Mouse (Mus musculus): ENCODE results near the gene Dnajb14. TPM values are rescaled to one million over a fixed set of nuclear protein-coding genes. Genes with fewer than 3 reads are reported as not detected.
"Not testable (repeated sequence)": the region's sequence is repeated elsewhere in the genome, so short reads cannot be mapped to it uniquely, and the experiment has no call there.

Gene Dnajb14
- polyA plus RNA-seq, 1 experiment, result 2.5 TPM

DNA sequence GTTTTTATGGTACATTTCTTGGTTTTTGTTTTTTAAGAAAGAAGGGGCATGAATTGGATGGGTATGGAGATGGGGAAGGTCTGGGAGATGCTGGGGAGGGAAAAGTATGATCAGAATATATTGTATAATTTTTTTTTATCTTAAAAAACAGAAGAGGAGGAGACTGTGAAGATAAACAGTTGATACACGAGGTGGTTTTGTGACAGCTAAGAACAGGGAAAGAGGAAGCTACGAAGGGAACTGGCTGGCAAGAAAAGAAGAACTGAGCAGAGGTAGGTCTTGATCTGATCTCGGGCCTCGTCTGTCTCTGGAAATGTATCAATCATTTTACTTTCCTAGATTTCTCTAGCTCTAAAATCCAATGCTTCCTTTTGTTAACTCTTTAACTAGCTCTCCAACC lies 80.0 kb downstream of the Dnajb14 start:
- no peaks in the 10 kb centered on the region for H3K79me2 ChIP-seq (ENCODE audit: control insufficient read depth, insufficient read depth)
- no peak overlapping the region for H3K4me3 ChIP-seq
- TF ChIP-seq USF1 (IDR thresholded peaks at IDR 0.05; ENCODE audit: low read depth), result no peak
- no peak for TF ChIP-seq SRF (IDR thresholded peaks at IDR 0.05; ENCODE audit: control insufficient read depth, insufficient read length, low read depth)
- no peak for TF ChIP-seq TCF3 (IDR thresholded peaks at IDR 0.05; ENCODE audit: insufficient read length, low read depth)
- no peak for TF ChIP-seq MAX (IDR thresholded peaks at IDR 0.05; ENCODE audit: low read depth)
- no peak for TF ChIP-seq CEBPB (IDR thresholded peaks at IDR 0.05; ENCODE audit: insufficient read depth, poor library complexity, severe bottlenecking)
- no peak for TF ChIP-seq POLR2A (IDR thresholded peaks at IDR 0.05; ENCODE audit: insufficient read length, low read depth)
- TF ChIP-seq TCF12 (IDR thresholded peaks at IDR 0.05; ENCODE audit: insufficient read depth, poor library complexity, severe bottlenecking), result no peak
- no peak for TF ChIP-seq E2F4 (IDR thresholded peaks at IDR 0.05; ENCODE audit: insufficient read depth)
- TF ChIP-seq REST (IDR thresholded peaks at IDR 0.05; ENCODE audit: insufficient read depth, insufficient read length), result no peak
- no peak for TF ChIP-seq MYOG (IDR thresholded peaks at IDR 0.05; ENCODE audit: control insufficient read depth in 1 of 3, insufficient read depth in 1 of 3, insufficient read length in 2 of 3, low read depth in 2 of 3)
- no peak for TF ChIP-seq MYOD1 (IDR thresholded peaks at IDR 0.05; ENCODE audit: control insufficient read depth in 1 of 3, insufficient read length in 2 of 3, low read depth in 2 of 3)
- no peak for TF ChIP-seq POLR2AphosphoS2 (IDR thresholded peaks at IDR 0.05; ENCODE audit: insufficient read length, low read depth)
- no peaks in the 10 kb centered on the region for H3K27me3 ChIP-seq (ENCODE audit: control insufficient read depth, insufficient read depth, insufficient read length)
- no peak overlapping the region for H3K4me2 ChIP-seq (ENCODE audit: low read depth)
- H3K36me3 ChIP-seq (ENCODE audit: control insufficient read depth, insufficient read depth), result no peaks in the 10 kb centered on the region
- H3ac ChIP-seq (ENCODE audit: control insufficient read depth, insufficient read length), result no peak overlapping the region

DNA sequence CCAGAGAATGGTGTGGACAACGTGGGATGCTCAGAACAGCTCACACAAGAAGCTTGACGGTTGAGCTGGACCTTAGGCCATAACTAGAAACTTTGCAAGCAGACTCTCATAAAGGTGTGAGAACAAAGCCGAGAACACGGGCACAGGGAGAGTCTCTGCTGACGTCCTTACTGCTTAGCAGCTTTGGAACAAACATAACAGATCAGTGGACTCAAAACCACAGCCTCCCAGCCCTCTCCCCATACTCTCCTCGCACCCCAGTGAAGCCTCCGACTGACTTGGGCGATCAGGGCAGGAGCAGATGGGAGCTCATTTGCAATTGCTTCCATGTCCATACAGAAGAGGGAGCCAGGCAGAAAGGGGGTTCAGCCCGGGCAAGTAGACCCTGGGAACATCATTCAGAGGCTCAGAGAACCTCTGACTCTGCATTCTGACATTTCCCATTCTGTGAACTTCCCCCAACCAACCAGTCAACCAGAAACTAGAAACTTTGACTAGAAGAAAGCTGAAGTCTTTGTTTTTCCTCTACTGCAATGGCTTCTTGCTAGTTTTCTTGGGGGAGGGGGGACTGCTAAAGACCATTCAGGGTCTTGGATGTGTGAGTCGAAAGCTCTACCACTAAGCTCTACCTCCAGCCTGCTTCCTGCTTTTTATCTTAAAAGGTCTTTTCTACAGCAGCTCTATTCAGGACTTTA lies 82.9 kb downstream of the Dnajb14 start:
- Histone ChIP-seq H3K4me2 (ENCODE audit: low read depth) (no peak overlapping the region), H3ac (ENCODE audit: control insufficient read depth, insufficient read length) (no peak overlapping the region), H3K27me3 (ENCODE audit: control insufficient read depth, insufficient read depth, insufficient read length) (no peaks in the 10 kb centered on the region), H3K4me3 (no peak overlapping the region), H3K36me3 (ENCODE audit: control insufficient read depth, insufficient read depth) (no peaks in the 10 kb centered on the region), H3K79me2 (ENCODE audit: control insufficient read depth, insufficient read depth) (no peaks in the 10 kb centered on the region)
- TF ChIP-seq MAX (IDR thresholded peaks at IDR 0.05; ENCODE audit: low read depth) (no peak), MYOD1 (IDR thresholded peaks at IDR 0.05; ENCODE audit: control insufficient read depth in 1 of 3, insufficient read length in 2 of 3, low read depth in 2 of 3) (no peak), POLR2AphosphoS2 (IDR thresholded peaks at IDR 0.05; ENCODE audit: insufficient read length, low read depth) (no peak), E2F4 (IDR thresholded peaks at IDR 0.05; ENCODE audit: insufficient read depth) (no peak), TCF3 (IDR thresholded peaks at IDR 0.05; ENCODE audit: insufficient read length, low read depth) (no peak), TCF12 (IDR thresholded peaks at IDR 0.05; ENCODE audit: insufficient read depth, poor library complexity, severe bottlenecking) (no peak), SRF (IDR thresholded peaks at IDR 0.05; ENCODE audit: control insufficient read depth, insufficient read length, low read depth) (no peak), USF1 (IDR thresholded peaks at IDR 0.05; ENCODE audit: low read depth) (no peak), REST (IDR thresholded peaks at IDR 0.05; ENCODE audit: insufficient read depth, insufficient read length) (no peak), POLR2A (IDR thresholded peaks at IDR 0.05; ENCODE audit: insufficient read length, low read depth) (no peak), CEBPB (IDR thresholded peaks at IDR 0.05; ENCODE audit: insufficient read depth, poor library complexity, severe bottlenecking) (no peak), MYOG (IDR thresholded peaks at IDR 0.05; ENCODE audit: control insufficient read depth in 1 of 3, insufficient read depth in 1 of 3, insufficient read length in 2 of 3, low read depth in 2 of 3) (no peak)

GRCm38 (mm10) chr3:137951302-137951701 lies 83.8 kb downstream of the Dnajb14 start:
- H3K4me3 ChIP-seq; H3K27me3 ChIP-seq (ENCODE audit: control insufficient read depth, insufficient read depth, insufficient read length); H3K79me2 ChIP-seq (ENCODE audit: control insufficient read depth, insufficient read depth); H3K36me3 ChIP-seq (ENCODE audit: control insufficient read depth, insufficient read depth); H3ac ChIP-seq (ENCODE audit: control insufficient read depth, insufficient read length); H3K4me2 ChIP-seq (ENCODE audit: low read depth): not testable (repeated sequence)

GRCm38 (mm10) chr3:137951819-137952218 lies 84.3 kb downstream of the Dnajb14 start:
- no peak overlapping the region for H3ac ChIP-seq (ENCODE audit: control insufficient read depth, insufficient read length)

GRCm38 (mm10) chr3:137952225-137952913 lies 84.9 kb downstream of the Dnajb14 start:
- Histone ChIP-seq H3K4me2 (ENCODE audit: low read depth) (peak overlapping the region; percentile 46), H3K4me3 (no peak overlapping the region), H3K27me3 (ENCODE audit: control insufficient read depth, insufficient read depth, insufficient read length) (no peaks in the 10 kb centered on the region), H3K79me2 (ENCODE audit: control insufficient read depth, insufficient read depth) (no peaks in the 10 kb centered on the region), H3K36me3 (ENCODE audit: control insufficient read depth, insufficient read depth) (no peaks in the 10 kb centered on the region), H3ac (ENCODE audit: control insufficient read depth, insufficient read length) (no peak overlapping the region)
- peak in 2 of 3 experiments; percentile 71 to 84 for TF ChIP-seq MYOG (IDR thresholded peaks at IDR 0.05; ENCODE audit: control insufficient read depth in 1 of 3, insufficient read depth in 1 of 3, insufficient read length in 2 of 3, low read depth in 2 of 3)
- TF ChIP-seq MYOD1 (IDR thresholded peaks at IDR 0.05; ENCODE audit: control insufficient read depth in 1 of 3, insufficient read length in 2 of 3, low read depth in 2 of 3), result peak; percentile 18 to 93 (median 90)
- TF ChIP-seq CEBPB (IDR thresholded peaks at IDR 0.05; ENCODE audit: insufficient read depth, poor library complexity, severe bottlenecking), result no peak
- no peak for TF ChIP-seq MAX (IDR thresholded peaks at IDR 0.05; ENCODE audit: low read depth)
- no peak for TF ChIP-seq REST (IDR thresholded peaks at IDR 0.05; ENCODE audit: insufficient read depth, insufficient read length)
- no peak for TF ChIP-seq POLR2A (IDR thresholded peaks at IDR 0.05; ENCODE audit: insufficient read length, low read depth)
- no peak for TF ChIP-seq E2F4 (IDR thresholded peaks at IDR 0.05; ENCODE audit: insufficient read depth)

More at GRCm38 (mm10) chr3:137951819-137952218, 84.3 kb downstream of the Dnajb14 start:
- Histone ChIP-seq H3K79me2 (ENCODE audit: control insufficient read depth, insufficient read depth) (no peaks in the 10 kb centered on the region), H3K36me3 (ENCODE audit: control insufficient read depth, insufficient read depth) (no peaks in the 10 kb centered on the region), H3K27me3 (ENCODE audit: control insufficient read depth, insufficient read depth, insufficient read length) (no peaks in the 10 kb centered on the region), H3K4me2 (ENCODE audit: low read depth) (peak overlapping the region; percentile 46), H3K4me3 (no peak overlapping the region)
- TF ChIP-seq TCF12 (IDR thresholded peaks at IDR 0.05; ENCODE audit: insufficient read depth, poor library complexity, severe bottlenecking), result no peak
- TF ChIP-seq SRF (IDR thresholded peaks at IDR 0.05; ENCODE audit: control insufficient read depth, insufficient read length, low read depth), result no peak
- no peak for TF ChIP-seq USF1 (IDR thresholded peaks at IDR 0.05; ENCODE audit: low read depth)
- TF ChIP-seq CEBPB (IDR thresholded peaks at IDR 0.05; ENCODE audit: insufficient read depth, poor library complexity, severe bottlenecking), result no peak
- TF ChIP-seq TCF3 (IDR thresholded peaks at IDR 0.05; ENCODE audit: insufficient read length, low read depth), result no peak
- no peak for TF ChIP-seq MAX (IDR thresholded peaks at IDR 0.05; ENCODE audit: low read depth)

Data from myocyte (in vitro differentiated cells).